Mouse (Mus musculus) layer of hippocampus, postnatal 14 days (tissue): Measurements from ENCODE around the gene Zfp597. TPM values are rescaled to one million over a fixed set of nuclear protein-coding genes. Genes with fewer than 3 reads are reported as not detected.

Experiments used
- microRNA-seq, 2 experiments: library from miRNA; unstranded; fragments of <30 nt; microRNA quantifications; one replicate each; pipeline ENCODE4 v1.2.0; 2021
- total RNA-seq, 2 experiments: library from RNA; stranded (reverse); gene quantifications; 2 replicates each; pipeline ENCODE4 v1.2.3; 2021

Zfp597 gene
- total RNA-seq, 2 experiments from 2014 or later: 20.0 to 24.1 TPM

Small RNA genes lying within 50 kb of the gene (microRNA-seq; reads per million reads assigned to microRNA genes)
- gene Gm23493: 0 reads per million in 2 experiments

Other genes starting within 250 kb of the Zfp597 start
- gene Mefv, start 166.5 kb downstream of the Zfp597 start, total RNA-seq: not detected
- 10 to 100 TPM; 18.1 TPM for gene Zfp263, start 140.5 kb downstream of the Zfp597 start, total RNA-seq
- gene Olfr15, start 53.7 kb downstream of the Zfp597 start, total RNA-seq: not detected
- gene Zfp174, start 37.3 kb downstream of the Zfp597 start, total RNA-seq: 1 to 10 TPM; 4.8 to 5.0 TPM
- 100 to 1,000 TPM in 1 of 2 experiments, 10 to 100 TPM in 1; 98.4 to 115 TPM for gene Naa60, start 12.2 kb downstream of the Zfp597 start, total RNA-seq
- 1 to 10 TPM in 1 of 2 experiments, under 1 TPM in 1; 0.48 to 1.7 TPM for gene Gm20695, start 87 bp upstream of the Zfp597 start, total RNA-seq
- 1 to 10 TPM; 4.5 to 5.3 TPM for gene 1700037C18Rik, start 24.1 kb upstream of the Zfp597 start, total RNA-seq
- 10 to 100 TPM; 28.7 to 30.5 TPM for gene Cluap1, start 24.2 kb upstream of the Zfp597 start, total RNA-seq
- 1 to 10 TPM; 1.5 to 1.7 TPM for gene Nlrc3, start 92.1 kb upstream of the Zfp597 start, total RNA-seq
- 10 to 100 TPM; 45.8 to 57.8 TPM for gene Slx4, start 119.2 kb upstream of the Zfp597 start, total RNA-seq
- not detected for gene Dnase1, start 152.4 kb upstream of the Zfp597 start, total RNA-seq
- 10 to 100 TPM; 66.5 to 67.3 TPM for gene Trap1, start 193.3 kb upstream of the Zfp597 start, total RNA-seq